Mouse (Mus musculus): ENCODE measurements around the gene Iscu.

Iscu gene

GRCm38 (mm10) chr5:113772450-113772895 is at the start of gene Iscu, which contains the start of gene Sart3:
Gene Iscu, plus strand, starts transcription at chr5:113772748.
Gene Sart3, minus strand, starts transcription at chr5:113772510.
- DNase-seq: peak; percentile 97

DNA sequence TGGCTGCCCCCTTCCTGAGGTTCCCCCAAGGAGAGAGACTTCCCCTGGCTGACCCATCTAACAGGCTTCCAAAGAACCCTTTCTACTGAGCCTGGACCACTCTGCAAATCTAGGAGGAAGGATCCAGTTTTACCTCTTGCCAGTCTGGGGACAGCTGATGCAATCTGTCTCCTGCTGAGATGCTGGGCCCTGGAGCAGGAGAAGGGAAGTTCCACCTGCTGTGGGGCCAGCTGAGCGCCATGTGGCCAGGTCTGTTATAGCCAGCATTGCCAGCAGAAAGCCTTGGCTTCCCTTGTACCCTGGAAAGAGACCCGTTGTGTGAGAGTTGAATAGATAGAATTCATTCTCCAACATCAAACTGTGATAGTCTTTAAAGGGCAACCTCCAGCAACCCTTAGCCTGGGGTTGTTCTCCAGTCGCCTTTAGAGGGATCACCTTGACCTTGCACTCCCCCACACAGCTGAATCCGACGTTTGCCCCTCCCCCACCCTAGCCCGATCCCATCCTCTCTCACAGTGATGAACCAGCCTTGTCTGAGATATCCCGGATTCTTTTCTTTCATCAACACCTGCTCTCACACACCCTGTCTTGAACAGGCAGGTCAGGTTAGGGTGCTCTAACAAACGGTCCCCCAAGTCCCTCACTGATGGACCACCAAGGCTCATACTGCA is 48.8 kb upstream of the Iscu start:
- DNase-seq: no peak

GRCm38 (mm10) chr5:113724446-113724845 is 48.1 kb upstream of the Iscu start, which contains the start of gene 1700069L16Rik:
Gene 1700069L16Rik, minus strand, starts transcription at chr5:113724772.
- peak; percentile 90 to 91 for DNase-seq

DNA sequence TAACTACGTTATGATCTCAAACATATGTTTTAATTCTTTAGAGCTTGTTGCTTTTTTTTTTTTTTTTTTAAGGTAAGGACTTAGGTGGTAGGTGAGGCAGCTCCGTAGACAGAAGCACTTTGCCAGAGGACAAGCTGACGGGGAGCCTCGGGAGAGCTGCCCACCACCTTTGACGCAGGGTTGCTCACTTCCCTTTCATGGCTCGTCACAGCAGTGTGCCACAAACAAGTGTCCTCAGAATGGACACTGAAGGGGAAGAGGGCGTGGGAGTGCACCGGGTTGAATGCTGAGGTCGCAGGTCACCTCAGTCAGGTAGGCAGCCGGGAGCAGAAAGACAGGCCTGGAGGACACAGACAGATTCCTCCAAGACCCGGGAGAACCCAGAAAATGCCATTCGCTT is 47.1 kb upstream of the Iscu start:
- DNase-seq: no peak

DNA sequence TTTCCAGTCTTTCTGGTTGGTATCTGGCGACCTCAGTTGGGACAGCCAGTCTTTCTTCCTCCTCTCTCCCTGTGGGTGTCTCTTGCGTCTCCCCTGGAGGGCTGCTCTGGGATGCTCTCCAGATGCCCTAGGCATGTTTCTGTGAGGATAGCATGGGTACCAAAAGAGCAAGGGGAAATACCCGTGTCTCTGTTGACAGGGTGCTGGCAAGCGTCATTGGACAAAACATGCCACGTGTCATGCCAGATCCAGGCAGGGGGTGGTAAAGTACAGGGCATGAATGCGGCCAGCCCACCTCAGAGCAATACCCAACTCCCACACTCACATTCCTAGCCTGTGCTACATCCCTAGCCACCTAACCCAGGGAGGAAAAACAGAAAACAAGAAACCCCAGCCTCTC is 45.9 kb upstream of the Iscu start:
- no peak for DNase-seq

- DNase-seq: no peak
Measured at GRCm38 (mm10) chr5:113727238-113727637, 45.3 kb upstream of the Iscu start.

DNA sequence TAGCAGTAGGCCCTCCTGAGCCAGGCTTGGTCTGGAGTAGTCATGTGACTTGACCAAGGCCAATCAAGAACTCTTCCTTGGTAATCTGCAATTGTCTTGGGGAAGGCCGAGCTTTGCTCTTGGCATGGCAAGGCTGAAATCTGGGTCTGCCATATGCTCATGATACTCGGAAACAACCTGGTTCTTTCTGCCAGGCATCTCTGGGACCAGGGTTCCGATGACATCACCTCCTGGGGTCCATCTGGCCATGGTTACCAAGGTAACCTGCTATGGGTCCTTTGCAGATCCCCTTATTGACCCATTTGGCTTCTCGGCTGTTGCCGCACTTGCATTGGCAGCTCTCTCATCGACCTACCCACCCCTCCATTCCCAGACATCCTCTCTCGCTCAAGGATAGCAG is 44.5 kb upstream of the Iscu start:
- DNase-seq: no peak

DNA sequence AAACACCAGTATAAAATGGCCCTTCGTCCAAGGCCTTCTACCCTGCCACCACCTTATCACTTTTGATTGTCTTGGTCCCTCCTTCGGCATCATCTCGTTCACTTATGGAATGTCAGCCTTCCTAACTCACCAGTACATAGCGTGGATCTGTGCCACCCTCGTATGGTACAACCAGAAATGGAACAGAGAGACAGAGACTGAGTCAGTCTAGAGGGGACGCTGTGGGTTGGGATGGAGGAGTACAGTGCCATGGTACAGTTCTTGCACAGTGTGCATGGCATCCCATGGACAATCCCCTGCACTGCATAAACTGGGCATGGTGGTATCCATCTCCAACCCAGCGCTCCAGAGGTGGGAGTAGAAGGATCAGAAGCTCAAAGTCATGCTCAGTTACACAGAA is 43.9 kb upstream of the Iscu start:
- DNase-seq: no peak

GRCm38 (mm10) chr5:113730641-113731121 is 41.9 kb upstream of the Iscu start:
- DNase-seq: no peak

GRCm38 (mm10) chr5:113731174-113731573 is 41.4 kb upstream of the Iscu start:
- no peak for DNase-seq

DNA sequence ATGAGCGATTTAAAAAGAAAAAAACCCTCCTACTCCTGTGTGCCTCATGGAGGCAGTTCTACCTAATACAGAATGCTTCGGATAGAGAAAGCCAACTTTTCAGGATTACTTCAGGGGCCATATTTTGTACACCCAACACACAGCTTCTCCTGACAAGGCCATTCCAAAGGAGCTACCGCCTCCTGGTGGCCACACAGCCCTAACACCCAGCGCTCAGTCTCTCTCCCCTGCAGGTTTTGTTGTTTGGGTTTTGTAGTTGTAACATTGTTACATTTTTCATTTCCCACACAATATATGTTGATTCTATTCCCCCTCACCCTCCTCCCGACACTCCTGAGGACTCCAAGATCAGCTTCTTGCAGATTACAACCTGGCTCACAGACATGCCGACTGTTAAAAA is 40.4 kb upstream of the Iscu start:
- peak; percentile 80 for DNase-seq

DNA sequence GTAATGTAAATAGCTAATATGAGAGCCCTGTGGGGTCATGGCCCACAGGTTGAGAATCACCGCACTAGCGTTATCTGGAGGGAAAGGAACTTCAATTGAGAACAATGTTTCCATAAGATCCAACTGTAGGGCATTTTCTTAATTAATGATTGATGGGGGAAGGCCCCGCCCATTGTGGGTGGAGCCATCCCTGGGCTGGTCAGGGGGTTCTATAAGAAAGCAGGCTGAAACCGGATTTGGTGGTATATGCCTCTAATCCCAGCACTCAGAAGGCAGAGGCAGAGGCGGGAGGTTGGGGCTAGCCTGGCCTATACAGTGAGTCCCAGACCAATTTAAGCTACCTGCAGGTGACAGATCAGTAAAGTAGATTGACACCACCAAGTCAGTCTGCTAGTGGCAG is 38.2 kb upstream of the Iscu start:
- peak; percentile 24 to 46 for DNase-seq

DNA sequence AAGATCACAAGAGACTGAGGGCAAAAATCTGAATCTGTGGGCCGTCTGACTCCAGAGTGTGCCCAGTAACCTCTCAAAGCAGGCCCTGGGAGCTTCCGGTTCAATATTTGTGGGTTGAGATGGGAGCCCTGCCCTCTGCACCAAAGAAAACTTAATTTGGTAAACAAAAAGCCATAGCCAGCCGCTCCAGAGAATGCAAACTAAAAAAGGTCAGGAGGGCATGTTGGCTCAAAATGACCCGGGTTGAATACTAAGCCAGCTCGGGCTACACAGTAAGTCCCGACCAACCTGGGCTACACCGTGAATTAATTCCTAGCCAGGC is 37.6 kb upstream of the Iscu start:
- DNase-seq: no peak

- peak; percentile 94 to 97 for DNase-seq
Measured at GRCm38 (mm10) chr5:113735345-113736112, 37.0 kb upstream of the Iscu start, which contains the start of gene Ficd. Gene Ficd, plus strand, starts transcription at chr5:113735803.

DNA sequence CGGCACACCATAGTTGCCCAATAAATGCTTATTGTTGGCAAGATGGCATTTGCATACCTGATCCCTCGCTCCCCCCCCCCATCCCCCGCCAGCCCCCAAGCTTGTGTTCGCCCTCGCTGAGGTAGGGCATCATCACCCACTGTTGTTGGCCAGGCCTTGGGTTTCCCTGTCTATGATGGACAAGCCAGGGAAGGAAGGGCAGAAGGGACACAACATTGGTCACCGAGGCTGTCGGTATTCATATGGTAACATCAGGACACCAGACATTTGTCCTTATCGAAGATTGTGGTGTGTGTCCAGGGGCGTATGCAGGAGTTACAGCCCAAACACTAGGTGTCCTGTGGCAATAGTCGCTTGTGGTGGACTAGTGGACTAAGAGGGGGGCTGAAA is 36.4 kb upstream of the Iscu start:
- no peak for DNase-seq

DNA sequence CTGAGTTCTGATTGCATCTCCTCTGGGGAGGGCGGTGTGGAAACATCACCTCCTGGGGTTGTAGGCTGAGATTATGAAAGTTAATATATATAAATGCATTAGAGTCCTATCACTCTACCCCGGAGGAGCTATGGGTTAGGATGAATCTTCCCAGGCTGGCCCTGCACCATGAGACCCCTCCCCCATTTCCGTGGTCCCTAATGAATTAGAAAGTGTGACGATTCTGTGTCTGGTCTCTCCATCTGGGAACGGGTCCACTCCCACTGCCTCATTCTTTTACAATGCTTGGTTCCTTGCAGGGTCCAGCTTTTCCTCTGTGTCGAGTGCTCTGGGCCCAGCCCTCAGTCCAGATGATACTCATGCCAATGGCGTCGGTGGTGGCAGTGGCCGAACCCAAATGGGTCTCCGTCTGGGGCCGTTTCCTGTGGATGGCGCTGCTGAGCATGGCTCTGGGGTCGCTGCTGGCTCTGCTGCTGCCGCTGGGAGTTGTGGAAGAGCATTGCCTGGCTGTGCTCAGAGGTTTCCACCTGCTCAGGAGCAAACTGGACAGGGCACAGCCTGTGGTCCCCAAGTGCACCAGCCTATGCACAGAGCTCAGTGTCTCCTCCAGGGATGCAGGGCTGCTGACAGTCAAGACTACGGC is 35.9 kb upstream of the Iscu start:
- peak in 1 of 2 experiments; percentile 28 for DNase-seq

- DNase-seq: no peak
Measured at GRCm38 (mm10) chr5:113737607-113738237, 34.8 kb upstream of the Iscu start.

DNA sequence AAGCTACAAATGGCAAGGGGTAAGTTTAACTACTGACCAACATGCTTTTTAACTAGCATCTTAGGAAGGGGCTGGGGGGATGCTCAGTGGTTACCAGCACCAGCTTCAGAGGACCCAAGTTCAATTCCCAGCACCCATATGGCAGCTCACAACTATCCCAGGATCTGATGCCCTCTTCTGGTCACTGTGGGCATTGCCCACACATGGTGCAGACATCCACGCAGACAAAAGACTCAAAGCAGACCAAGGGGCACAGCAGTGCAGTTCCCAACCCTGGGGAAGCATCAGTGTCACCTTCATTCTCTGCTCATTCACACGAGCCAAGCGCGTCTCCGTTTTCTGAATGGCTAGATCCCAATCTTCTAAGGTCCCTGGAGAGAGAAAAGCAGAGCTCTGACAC is 24.9 kb upstream of the Iscu start:
- no peak for DNase-seq

DNA sequence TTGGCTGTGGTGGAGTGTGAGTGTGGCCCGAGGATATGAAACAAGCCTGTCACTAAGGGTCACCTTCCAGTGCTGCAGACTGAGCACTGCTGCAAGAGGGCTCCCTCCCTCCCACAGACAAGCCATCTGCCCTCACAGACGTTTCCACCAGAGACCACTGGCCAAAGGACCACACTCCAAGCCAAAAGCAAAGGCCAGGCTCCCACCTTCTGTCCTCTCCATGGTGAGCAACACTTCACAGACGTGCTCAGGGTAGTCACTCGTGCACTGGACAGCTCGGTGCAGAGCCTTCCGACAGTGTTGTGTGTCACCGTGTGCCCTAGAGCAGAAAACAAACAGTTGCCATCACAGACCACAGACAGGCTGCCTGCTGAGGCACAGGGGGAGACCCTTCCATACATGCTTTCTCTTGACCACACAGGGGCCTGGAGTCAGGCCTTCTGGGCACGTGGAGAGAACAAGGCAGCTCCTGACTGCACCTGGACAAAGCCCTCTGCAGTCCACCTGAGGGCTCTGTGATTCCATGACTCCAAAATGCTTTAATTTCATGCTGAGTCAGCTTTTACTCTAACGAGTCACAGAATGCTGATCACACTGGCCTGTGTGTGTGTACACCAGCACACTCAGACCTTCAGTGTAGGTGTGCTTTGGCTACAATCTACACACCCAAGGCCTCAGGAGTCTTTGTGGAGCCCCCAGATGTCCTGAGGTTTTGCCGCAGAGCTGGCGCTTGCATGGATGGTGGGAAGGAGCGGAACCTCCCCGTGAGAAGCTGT is 23.8 kb upstream of the Iscu start:
- no peak for DNase-seq

DNA sequence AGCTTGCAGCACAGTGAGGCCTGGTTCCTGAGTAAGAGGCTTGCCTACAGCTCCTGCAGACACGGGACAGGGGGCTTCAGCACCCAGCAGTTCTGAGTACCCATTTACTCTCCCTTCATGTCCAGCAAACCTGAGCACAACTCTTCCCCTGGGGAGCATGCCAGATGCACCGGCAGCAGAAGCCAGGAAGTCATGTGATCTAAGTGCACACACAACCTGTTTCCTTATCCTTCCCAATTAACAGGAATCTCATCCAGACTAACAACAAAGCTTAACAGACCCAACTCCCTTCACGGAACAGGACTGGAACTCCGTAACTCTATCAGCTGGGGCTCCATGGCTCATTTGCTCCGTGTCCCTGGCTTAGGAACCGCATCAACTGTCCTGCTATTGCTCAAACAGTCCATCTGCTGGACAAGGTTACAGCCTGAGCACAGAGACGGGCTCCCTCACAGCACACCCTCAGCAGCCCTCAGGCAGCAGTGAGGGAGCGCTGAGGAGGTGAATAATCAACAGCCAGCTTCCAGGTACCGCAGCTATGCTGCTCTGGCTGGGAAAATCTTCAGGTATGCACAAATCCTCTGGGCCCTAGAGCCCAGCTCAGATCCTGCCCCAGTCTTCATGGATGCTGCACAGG is 20.9 kb upstream of the Iscu start:
- no peak for DNase-seq

GRCm38 (mm10) chr5:113755347-113756030 is 17.1 kb upstream of the Iscu start:
- DNase-seq: no peak
